Mouse (Mus musculus) stomach, postnatal 0 days (tissue): ENCODE data around the gene Cemip2. TPM values are rescaled to one million over a fixed set of nuclear protein-coding genes. Genes with fewer than 3 reads are reported as not detected.
A peak's percentile ranks its signal among the peaks of the same experiment; 100 is the strongest.

Source experiments
- ATAC-seq: fragments of 200-750 bp; cut with Nextera tagmentation; 2 replicates; pipeline ENCODE4 v1.8.0; 2017; ENCODE audit not compliant: low FRiP score, low TSS enrichment
- DNase-seq: peaks from one replicate; pipeline ENCODE4 v3.0.0-alpha.2; 2016; ENCODE audit warnings: low spot score
- H3K27ac ChIP-seq: fragments of 300-500 bp; sonication (generic); replicated peaks from 2 replicates; pipeline ENCODE4 v1.5.1; 2014; ENCODE audit warnings: mild to moderate bottlenecking, control low read depth
- H3K27me3 ChIP-seq: fragments of 300-500 bp; sonication (generic); 2 replicates; pipeline ENCODE4 v1.6.1; 2014; ENCODE audit warnings: low read length; ENCODE audit not compliant: control insufficient read depth, insufficient read depth
- H3K36me3 ChIP-seq: fragments of 300-500 bp; sonication (generic); 2 replicates; pipeline ENCODE4 v1.6.1; 2014; ENCODE audit warnings: low read length, mixed read lengths; ENCODE audit not compliant: control insufficient read depth, insufficient read depth
- H3K4me1 ChIP-seq: fragments of 300-500 bp; sonication (generic); replicated peaks from 2 replicates; pipeline ENCODE4 v1.6.1; 2014; ENCODE audit warnings: antibody characterized with exemption; ENCODE audit not compliant: control insufficient read depth, insufficient read depth
- H3K4me2 ChIP-seq: fragments of 300-500 bp; sonication (generic); replicated peaks from 2 replicates; pipeline ENCODE4 v1.6.1; 2014; ENCODE audit warnings: low read depth, mild to moderate bottlenecking, control low read depth, moderate library complexity
- H3K4me3 ChIP-seq: fragments of 300-500 bp; sonication (generic); 2 replicates; pipeline ENCODE4 v1.5.1; 2014; ENCODE audit warnings: low read depth, low read length, control low read depth
- H3K9ac ChIP-seq: fragments of 300-500 bp; sonication (generic); 2 replicates; pipeline ENCODE4 v1.6.1; 2014; ENCODE audit warnings: mild to moderate bottlenecking, low read length, control low read depth, mixed read lengths
- H3K9me3 ChIP-seq: fragments of 300-500 bp; sonication (generic); 2 replicates; pipeline ENCODE4 v1.6.1; 2016; ENCODE audit warnings: low read length; ENCODE audit not compliant: control insufficient read depth
- CTCF ChIP-seq: IDR thresholded peaks from 2 replicates; pipeline ENCODE4 v1.5.1; 2016; ENCODE audit warnings: antibody characterized with exemption, low read depth, mild to moderate bottlenecking, moderate library complexity
- EP300 ChIP-seq: optimal IDR thresholded peaks from 2 replicates; pipeline ENCODE3; 2016; ENCODE audit warnings: antibody characterized with exemption
- WGBS: fragments of 180-500 bp; shearing (Covaris S2); extraction: QIAGEN DNeasy Blood & Tissue Kit; methylation state at CpG from one replicate; pipeline ENCODE4 v1.1.7; 2014; 5-methylcytosine and 5-hydroxymethylcytosine counted together
- polyA plus RNA-seq: library from polyadenylated mRNA; unstranded; fragments of >200 nt; fragmentation: Nextera tagmentation; extraction: Ambion mirVana; gene quantifications from 2 replicates; pipeline ENCODE4 v1.2.1, GENCODE M21; 2015

Gene Cemip2
- polyA plus RNA-seq, 1 experiment from 2014 or later: 5.5 TPM

- H3K27me3 ChIP-seq: no peaks in the 10 kb centered on the region
- no peaks in the 10 kb centered on the region for H3K9me3 ChIP-seq
- H3K4me3 ChIP-seq: no peak overlapping the region
- 40% methylated on average over 17 of the region's 17 CpGs for WGBS
- ATAC-seq (peak; percentile 42; the same call in 1 of the 2 replicates), DNase-seq (no peak)
- no peaks in the 10 kb centered on the region for H3K4me1 ChIP-seq
- no peak overlapping the region for H3K9ac ChIP-seq
- H3K36me3 ChIP-seq: no peaks in the 10 kb centered on the region
- H3K4me2 ChIP-seq: peak overlapping the region; percentile 21
- TF ChIP-seq EP300 (no peak), CTCF (no peak)
- peak overlapping the region; percentile 14 for H3K27ac ChIP-seq
Measured at GRCm38 (mm10) chr19:21737881-21738590, 40.1 kb upstream of the Cemip2 start.

DNA sequence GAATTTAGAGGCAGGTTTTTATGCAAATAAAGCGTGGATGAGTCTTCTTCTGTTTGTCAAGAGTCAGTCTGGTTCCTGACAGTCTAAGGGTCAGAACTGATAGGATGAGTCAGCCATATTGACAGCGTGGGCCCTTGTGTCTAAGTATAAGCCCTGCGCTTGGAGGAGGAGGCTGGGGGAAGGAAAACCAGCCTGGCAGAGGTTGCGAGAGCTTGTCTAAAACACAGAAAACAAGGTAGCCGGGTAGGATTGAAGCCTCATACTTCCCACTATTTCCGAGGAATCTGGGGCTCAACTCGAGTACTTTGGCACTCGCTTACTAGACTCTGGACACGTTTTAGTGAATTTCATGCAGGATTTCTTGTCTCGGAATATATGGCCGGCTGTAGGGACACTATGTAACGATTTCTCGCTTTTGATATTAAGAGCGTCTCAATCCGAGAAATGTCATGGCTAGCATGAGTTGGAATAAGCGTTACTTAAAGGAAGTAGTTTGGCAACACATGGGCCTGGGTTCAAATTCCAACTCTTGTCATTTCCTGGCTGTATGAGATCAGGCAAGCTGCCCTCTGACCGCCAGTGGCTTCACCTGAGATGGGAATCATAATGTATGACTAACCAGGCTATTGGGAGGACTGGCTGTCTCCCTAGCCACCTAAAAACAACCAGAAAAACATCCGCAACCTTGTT, 39.4 kb upstream of the Cemip2 start:
- WGBS: 82% methylated on average over 18 of the region's 18 CpGs
- no peak for ATAC-seq
- Histone ChIP-seq H3K9ac (no peak overlapping the region), H3K4me2 (no peak overlapping the region), H3K9me3 (no peaks in the 10 kb centered on the region), H3K36me3 (no peaks in the 10 kb centered on the region), H3K27me3 (no peaks in the 10 kb centered on the region), H3K4me1 (no peaks in the 10 kb centered on the region), H3K27ac (peak overlapping the region; percentile 14; the same call in 1 of the 2 replicates), H3K4me3 (no peak overlapping the region)
- no peak for DNase-seq
- no peak for TF ChIP-seq CTCF
- no peak for TF ChIP-seq EP300

DNA sequence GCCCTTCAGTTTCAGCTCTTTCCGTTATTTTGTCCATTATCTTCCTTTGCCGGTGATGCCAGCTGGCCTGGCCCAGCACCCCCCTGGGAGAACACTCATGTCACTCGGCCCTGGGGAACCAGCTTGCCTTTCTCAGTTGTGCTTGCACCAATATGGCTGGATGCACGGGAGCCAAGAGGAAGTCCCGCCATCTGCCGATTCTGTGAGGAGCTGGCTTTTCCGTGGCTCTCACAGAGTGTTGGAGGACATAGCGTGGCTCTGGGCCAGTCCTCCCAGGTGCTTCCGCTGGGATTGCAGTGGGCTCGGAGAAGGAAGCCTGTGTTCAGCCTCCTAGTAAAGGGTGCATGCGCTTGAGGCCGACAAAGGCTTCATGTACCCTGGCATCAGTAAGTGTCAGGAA, 36.0 kb upstream of the Cemip2 start:
- no peaks in the 10 kb centered on the region for H3K9me3 ChIP-seq
- DNase-seq (no peak), ATAC-seq (no peak)
- no peaks in the 10 kb centered on the region for H3K4me1 ChIP-seq
- no peak overlapping the region for H3K27ac ChIP-seq
- no peak overlapping the region for H3K9ac ChIP-seq
- TF ChIP-seq CTCF (no peak), EP300 (no peak)
- no peak overlapping the region for H3K4me3 ChIP-seq
- no peaks in the 10 kb centered on the region for H3K27me3 ChIP-seq
- H3K36me3 ChIP-seq: no peaks in the 10 kb centered on the region
- no peak overlapping the region for H3K4me2 ChIP-seq
- WGBS: 85% methylated on average over 12 of the region's 12 CpGs

DNA sequence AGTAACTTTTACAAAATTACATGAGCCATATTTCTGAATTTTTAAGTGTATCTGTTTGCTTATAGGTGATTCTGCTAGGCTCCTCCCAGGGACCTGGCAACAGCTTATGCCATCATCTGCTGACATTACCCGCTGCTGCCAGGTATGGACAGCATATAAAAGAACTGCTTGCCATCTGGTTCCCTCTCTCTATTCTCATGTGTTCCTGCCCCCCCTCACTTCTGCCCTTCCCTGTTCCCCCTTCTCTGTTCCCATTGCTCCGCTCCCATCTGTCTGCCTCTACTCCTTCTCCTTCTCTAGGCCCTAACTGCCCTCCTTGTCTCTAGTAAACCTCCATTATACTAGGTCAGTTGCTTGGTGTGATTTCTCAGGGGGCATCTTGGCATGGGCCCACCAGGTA, 32.6 kb upstream of the Cemip2 start:
- H3K36me3 ChIP-seq: no peaks in the 10 kb centered on the region
- no peak overlapping the region for H3K27ac ChIP-seq
- ATAC-seq (no peak), DNase-seq (no peak)
- H3K4me1 ChIP-seq: no peaks in the 10 kb centered on the region
- 93% methylated on average over 2 of the region's 2 CpGs for WGBS
- H3K27me3 ChIP-seq: no peaks in the 10 kb centered on the region
- no peaks in the 10 kb centered on the region for H3K9me3 ChIP-seq
- H3K9ac ChIP-seq: no peak overlapping the region
- no peak overlapping the region for H3K4me2 ChIP-seq
- TF ChIP-seq EP300 (no peak), CTCF (no peak)
- H3K4me3 ChIP-seq: no peak overlapping the region

DNA sequence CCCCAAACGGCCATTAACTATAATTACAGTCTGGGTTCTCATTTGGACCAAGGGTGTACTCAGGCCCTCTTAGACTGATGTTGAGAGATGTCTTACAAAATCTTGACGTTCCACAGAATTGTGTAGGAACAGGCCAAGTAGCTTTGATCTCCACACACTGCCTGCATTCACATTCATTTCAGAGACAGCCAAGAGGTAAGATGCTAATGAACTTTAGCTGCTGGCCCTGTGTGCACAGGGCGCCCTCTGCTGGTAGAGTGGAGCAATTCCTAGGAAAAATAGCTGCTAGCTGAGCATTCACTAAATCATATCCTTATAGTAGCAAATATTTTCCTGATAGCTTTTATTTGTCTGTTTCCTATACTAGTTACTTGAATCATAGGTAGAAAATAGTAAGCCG, 30.8 kb upstream of the Cemip2 start:
- Histone ChIP-seq H3K36me3 (no peaks in the 10 kb centered on the region), H3K4me3 (no peak overlapping the region), H3K27me3 (no peaks in the 10 kb centered on the region), H3K9me3 (no peaks in the 10 kb centered on the region), H3K4me2 (no peak overlapping the region), H3K9ac (no peak overlapping the region), H3K27ac (no peak overlapping the region), H3K4me1 (no peaks in the 10 kb centered on the region)
- ATAC-seq (no peak), DNase-seq (peak; percentile 69)
- TF ChIP-seq CTCF (peak; percentile 98), EP300 (no peak)
- WGBS: 17% methylated on average over 4 of the region's 4 CpGs

GRCm38 (mm10) chr19:21750154-21750553, 28.0 kb upstream of the Cemip2 start:
- H3K36me3 ChIP-seq: no peaks in the 10 kb centered on the region
- WGBS: 38% methylated on average over 2 of the region's 2 CpGs
- H3K27ac ChIP-seq: no peak overlapping the region
- no peaks in the 10 kb centered on the region for H3K4me1 ChIP-seq
- no peaks in the 10 kb centered on the region for H3K9me3 ChIP-seq
- no peak overlapping the region for H3K4me2 ChIP-seq
- H3K4me3 ChIP-seq: no peak overlapping the region
- no peaks in the 10 kb centered on the region for H3K27me3 ChIP-seq
- no peak overlapping the region for H3K9ac ChIP-seq
- ATAC-seq: no peak
- TF ChIP-seq EP300: no peak
- no peak for TF ChIP-seq CTCF
- no peak for DNase-seq
